20 mouse cellular contexts compared by ENCODE assay signal in genomic region chr10:88349800-88350199, GRCm38 (mm10). TPM values are rescaled to one million over a fixed set of nuclear protein-coding genes. Genes with fewer than 3 reads are reported as not detected.
DNase-seq lines count a peak whose midpoint lies in the region; ATAC-seq and TF ChIP-seq lines count a peak whose summit lies in the region.
"Had no signal": no experiment of that assay in that cellular context is flagged by ENCODE, and none has a peak within 500 bp of the region (broad histone marks: within the 10 kb centered on the region; RNA-seq: fewer than 3 reads in every experiment).

No protein-coding gene starts in this region.

- no peak overlapping the region for H3K27ac ChIP-seq in kidney, adult 2 months (ENCODE audit: insufficient read depth, low read depth, low read length)
- H3K27ac ChIP-seq: heart, embryonic 10.5 days; liver, embryonic 15.5 days; neural tube, embryonic 12.5 days had no signal

- DNase-seq in kidney, adult 2 months: peak; percentile 19
- no peak for DNase-seq in kidney, postnatal 36 days
- DNase-seq in Muller cell, postnatal 12 days (ENCODE audit: inconsistent ontology term): peak; percentile 40
- peak; percentile 54 to 62 for DNase-seq in lung, postnatal 4 days
- no peak for DNase-seq in left cerebral cortex, postnatal 25 days (ENCODE audit: low spot score in 2 of 2)
- DNase-seq: adrenal gland, postnatal 36 days; cerebellum, postnatal 25 days; gastrocnemius, postnatal 10 days; heart, postnatal 14 days; kidney, adult 11 months; kidney, postnatal 14 days; thymus, adult 2 months had no signal

- ATAC-seq in hematopoietic stem cell, adult 5-6 weeks (replicated peaks in 1 of 2; ENCODE audit: insufficient read depth in 1 of 2, low FRiP score in 2 of 2, low TSS enrichment in 1 of 2, low read depth in 1 of 2, poor library complexity in 2 of 2, severe bottlenecking in 2 of 2): peak; percentile 50 to 52; a peak in 3 of 4 replicates
- ATAC-seq in erythroid progenitor cell, adult 5-6 weeks (replicated peaks; ENCODE audit: low FRiP score, poor library complexity, severe bottlenecking): no peak
- ATAC-seq: hindbrain, embryonic 16.5 days; midbrain, embryonic 16.5 days had no signal

- 45% methylated on average over 8 of the region's 8 CpGs for WGBS in kidney, adult 2 months

- 0 out of 2 replicates have a peak, but pooled peaks cover 3% of the 10 kb centered on the region for H3K4me1 ChIP-seq in kidney, adult 2 months (ENCODE audit: control insufficient read depth, insufficient read depth, low read length)
- H3K4me1 ChIP-seq: heart, embryonic 10.5 days; neural tube, embryonic 12.5 days had no signal

- no peaks in the 10 kb centered on the region for H3K27me3 ChIP-seq in kidney, adult 2 months (replicated peaks; ENCODE audit: control insufficient read depth, insufficient read depth, low read length)
- H3K27me3 ChIP-seq: liver, embryonic 15.5 days; neural tube, embryonic 12.5 days had no signal

- no peaks in the 10 kb centered on the region for H3K36me3 ChIP-seq in kidney, adult 2 months (ENCODE audit: control insufficient read depth, insufficient read depth, low read length)
- H3K36me3 ChIP-seq: heart, embryonic 10.5 days; liver, embryonic 15.5 days; neural tube, embryonic 12.5 days had no signal

- no peak for TF ChIP-seq POLR2A in kidney, adult 2 months (IDR thresholded peaks at IDR 0.05; ENCODE audit: low read depth, low read length)

- no peak for TF ChIP-seq CTCF in kidney, adult 2 months (conservative IDR thresholded peaks at IDR 0.05; ENCODE audit: insufficient read depth, insufficient read length, low read depth, low read length)

- no peak overlapping the region for H3K4me3 ChIP-seq in kidney, adult 2 months (ENCODE audit: insufficient read depth, low read depth, low read length)
- H3K4me3 ChIP-seq: heart, embryonic 10.5 days; liver, embryonic 15.5 days; neural tube, embryonic 12.5 days had no signal

- intact Hi-C loops in left cerebral cortex, postnatal 25 days (cut with DNase I): no loop called here

RNA-seq across cellular contexts. Expression of gene Dram1, which starts 29.1 kb away (rescaled TPM):
- 16.4 and 18.5 TPM in 2 replicates for polyA plus RNA-seq in kidney, adult 2 months (2012; rRNA removed)
- 1.5 and 7.1 TPM in 2 replicates for total RNA-seq in hematopoietic stem cell, adult 5-6 weeks (2017)
- total RNA-seq in left cerebral cortex, postnatal 25 days (2021): under 1 TPM; 0.80 to 0.82 TPM
- 8.3 and 10.9 TPM in 2 replicates for total RNA-seq in erythroid progenitor cell, adult 5-6 weeks (2015; ENCODE audit: low replicate concordance)
- total RNA-seq in erythroid progenitor cell, adult 5-6 weeks (2017; ENCODE audit: low replicate concordance): 4.1 and 5.9 TPM in 2 replicates
- total RNA-seq: MEL had no signal

RNA-seq across cellular contexts. Expression of gene Gnptab, which starts 29.1 kb away (rescaled TPM):
- polyA plus RNA-seq in kidney, adult 2 months (2012; rRNA removed): 12.6 and 12.8 TPM in 2 replicates
- total RNA-seq in hematopoietic stem cell, adult 5-6 weeks (2017): 55.6 and 65.2 TPM in 2 replicates
- total RNA-seq in left cerebral cortex, postnatal 25 days (2021): 10 to 100 TPM; 66.6 to 68.1 TPM
- total RNA-seq in erythroid progenitor cell, adult 5-6 weeks (2015; ENCODE audit: low replicate concordance): 10.1 TPM in 2 replicates
- total RNA-seq in erythroid progenitor cell, adult 5-6 weeks (2017; ENCODE audit: low replicate concordance): 5.9 and 11.0 TPM in 2 replicates

Comparison
In these comparisons a context has a peak if more than half of its experiments do, and no peak if none do; other contexts are left out.
1. DNase-seq: peak in kidney, adult 2 months (single experiment), Muller cell, postnatal 12 days (single experiment) and lung, postnatal 4 days (2 of 2); none in kidney, postnatal 36 days (0 of 2) and left cerebral cortex, postnatal 25 days (0 of 2).